Mouse (Mus musculus): ENCODE data around the gene Gtf2ird2.

- TF ChIP-seq POLR2A (IDR thresholded peaks at IDR 0.05; ENCODE audit: low read depth, low read length) (no peak), CTCF (IDR thresholded peaks at IDR 0.05; ENCODE audit: extremely low read depth, insufficient read length, insufficient replicate concordance, low read depth, low read length) (no peak)
Observed at GRCm38 (mm10) chr5:134269751-134270150, 85.9 kb downstream of the Gtf2ird2 start.
